Mouse (Mus musculus) embryonic fibroblast, embryonic 13.5 days (primary cell): ENCODE data around the gene Ghdc. TPM values are rescaled to one million over a fixed set of nuclear protein-coding genes. Genes with fewer than 3 reads are reported as not detected.

ENCODE experiments used
- H3K27ac ChIP-seq: 2 replicates; pipeline ENCODE4 v1.5.1; 2012; ENCODE audit warnings: low read length, control low read depth, inconsistent platforms; ENCODE audit not compliant: insufficient read depth
- H3K4me1 ChIP-seq: 2 replicates; pipeline ENCODE4 v1.6.1; 2011; ENCODE audit warnings: low read length; ENCODE audit not compliant: control insufficient read depth, insufficient read depth
- H3K4me3 ChIP-seq: 2 replicates; pipeline ENCODE4 v1.5.1; 2011; ENCODE audit warnings: mild to moderate bottlenecking, control low read depth, low read length; ENCODE audit not compliant: insufficient read depth
- CTCF ChIP-seq: IDR thresholded peaks from 2 replicates; pipeline ENCODE4 v1.5.1; 2011; ENCODE audit warnings: mild to moderate bottlenecking, control low read depth, low read length, moderate library complexity, borderline replicate concordance; ENCODE audit not compliant: insufficient read depth
- POLR2A ChIP-seq: IDR thresholded peaks from 2 replicates; pipeline ENCODE4 v1.6.1; 2011; ENCODE audit warnings: low read depth, mild to moderate bottlenecking, control low read depth, low read length, moderate library complexity
- polyA plus RNA-seq: library from polyadenylated mRNA; stranded (reverse); fragments of >200 nt; gene quantifications from 2 replicates; pipeline ENCODE4 v1.2.4, GENCODE M21; 2011; ENCODE audit warnings: low read depth; ENCODE audit not compliant: missing spikeins, insufficient read length

Gene Ghdc
- polyA plus RNA-seq, 1 experiment, result 8.6 TPM

- Histone ChIP-seq H3K4me1 (no peaks in the 10 kb centered on the region), H3K4me3 (peak within 1 kb of the TSS; percentile 19; the same call in 1 of the 2 replicates), H3K27ac (no peak within 1 kb of the TSS)
- TF ChIP-seq CTCF (no peak), POLR2A (no peak)
Measured at GRCm38 (mm10) chr11:100762831-100763230, 7.9 kb downstream of the Ghdc start, which contains the start of gene Hcrt. Gene Hcrt, minus strand, starts transcription at chr11:100762931.

GRCm38 (mm10) chr11:100761547-100762045, 9.2 kb downstream of the Ghdc start:
- Histone ChIP-seq H3K27ac (no peak overlapping the region), H3K4me1 (no peaks in the 10 kb centered on the region), H3K4me3 (peak overlapping the region; percentile 61)
- TF ChIP-seq POLR2A (0 out of 2 replicates have a peak, but pooled peaks have one; percentile 24), CTCF (peak; percentile 91)

- H3K27ac ChIP-seq, result no peak within 1 kb of the TSS
- TF ChIP-seq CTCF, result no peak
- no peak for TF ChIP-seq POLR2A
Measured at GRCm38 (mm10) chr11:100759611-100760233, 11.0 kb downstream of the Ghdc start, which contains the start of gene Kcnh4. Gene Kcnh4, minus strand, starts transcription at chr11:100759942.

GRCm38 (mm10) chr11:100758707-100759610, 11.8 kb downstream of the Ghdc start:
- TF ChIP-seq CTCF, result no peak
- no peak for TF ChIP-seq POLR2A
- no peaks in the 10 kb centered on the region for H3K4me1 ChIP-seq
- no peak overlapping the region for H3K4me3 ChIP-seq
- no peak overlapping the region for H3K27ac ChIP-seq

More at GRCm38 (mm10) chr11:100759611-100760233, 11.0 kb downstream of the Ghdc start, which contains the start of gene Kcnh4:
- no peak within 1 kb of the TSS for H3K4me3 ChIP-seq
- H3K4me1 ChIP-seq, result no peaks in the 10 kb centered on the region

GRCm38 (mm10) chr11:100757566-100757965, 13.2 kb downstream of the Ghdc start:
- no peaks in the 10 kb centered on the region for H3K4me1 ChIP-seq
- H3K4me3 ChIP-seq, result no peak overlapping the region
- no peak for TF ChIP-seq CTCF
- no peak for TF ChIP-seq POLR2A
- H3K27ac ChIP-seq, result no peak overlapping the region

- H3K4me3 ChIP-seq, result no peak overlapping the region
- TF ChIP-seq POLR2A (no peak), CTCF (no peak)
- no peaks in the 10 kb centered on the region for H3K4me1 ChIP-seq
- no peak overlapping the region for H3K27ac ChIP-seq
Measured at GRCm38 (mm10) chr11:100756476-100756875, 14.3 kb downstream of the Ghdc start.

GRCm38 (mm10) chr11:100754693-100755057, 16.1 kb downstream of the Ghdc start:
- Histone ChIP-seq H3K4me3 (no peak overlapping the region), H3K4me1 (no peaks in the 10 kb centered on the region), H3K27ac (no peak overlapping the region)
- TF ChIP-seq POLR2A (no peak), CTCF (no peak)

GRCm38 (mm10) chr11:100754021-100754692, 16.6 kb downstream of the Ghdc start:
- H3K4me3 ChIP-seq, result no peak overlapping the region
- H3K27ac ChIP-seq, result no peak overlapping the region
- TF ChIP-seq POLR2A (no peak), CTCF (no peak)
- H3K4me1 ChIP-seq, result no peaks in the 10 kb centered on the region

- Histone ChIP-seq H3K4me3 (no peak overlapping the region), H3K4me1 (no peaks in the 10 kb centered on the region), H3K27ac (no peak overlapping the region)
- no peak for TF ChIP-seq CTCF
- no peak for TF ChIP-seq POLR2A
Measured at GRCm38 (mm10) chr11:100752294-100752693, 18.5 kb downstream of the Ghdc start.

- H3K4me3 ChIP-seq, result no peak overlapping the region
- H3K27ac ChIP-seq, result no peak overlapping the region
- no peak for TF ChIP-seq POLR2A
- no peak for TF ChIP-seq CTCF
- H3K4me1 ChIP-seq, result no peaks in the 10 kb centered on the region
Measured at GRCm38 (mm10) chr11:100750127-100750526, 20.6 kb downstream of the Ghdc start.
